Mouse (Mus musculus): ENCODE results near the gene Psmc2.
A peak's percentile ranks its signal among the peaks of the same experiment; 100 is the strongest.

Psmc2 gene

GRCm38 (mm10) chr5:21803691-21804188 lies 18.7 kb downstream of the Psmc2 start:
- DNase-seq (ENCODE audit: extremely low spot score, low read depth, low spot score): no peak

- no peak for DNase-seq (ENCODE audit: extremely low spot score, low read depth, low spot score)
Measured at GRCm38 (mm10) chr5:21804837-21805236, 19.8 kb downstream of the Psmc2 start.

GRCm38 (mm10) chr5:21810924-21811323 lies 25.8 kb downstream of the Psmc2 start:
- no peak for DNase-seq (ENCODE audit: extremely low spot score, low read depth, low spot score)

GRCm38 (mm10) chr5:21813994-21814393 lies 28.9 kb downstream of the Psmc2 start:
- peak; percentile 10 for DNase-seq (ENCODE audit: extremely low spot score, low read depth, low spot score)

- no peak for DNase-seq (ENCODE audit: extremely low spot score, low read depth, low spot score)
Measured at GRCm38 (mm10) chr5:21826370-21826769, 41.3 kb downstream of the Psmc2 start.

GRCm38 (mm10) chr5:21827643-21828042 lies 42.6 kb downstream of the Psmc2 start:
- no peak for DNase-seq (ENCODE audit: extremely low spot score, low read depth, low spot score)

- no peak for DNase-seq (ENCODE audit: extremely low spot score, low read depth, low spot score)
Measured at GRCm38 (mm10) chr5:21828855-21829254, 43.8 kb downstream of the Psmc2 start.

GRCm38 (mm10) chr5:21831761-21832160 lies 46.7 kb downstream of the Psmc2 start:
- DNase-seq (ENCODE audit: extremely low spot score, low read depth, low spot score): no peak

GRCm38 (mm10) chr5:21844676-21845075 lies 59.6 kb downstream of the Psmc2 start:
- no peak for DNase-seq (ENCODE audit: extremely low spot score, low read depth, low spot score)

GRCm38 (mm10) chr5:21846616-21847290 lies 61.7 kb downstream of the Psmc2 start:
- DNase-seq (ENCODE audit: extremely low spot score, low read depth, low spot score): no peak

- no peak for DNase-seq (ENCODE audit: extremely low spot score, low read depth, low spot score)
Measured at GRCm38 (mm10) chr5:21847438-21847837, 62.4 kb downstream of the Psmc2 start.

- DNase-seq (ENCODE audit: extremely low spot score, low read depth, low spot score): no peak
Measured at GRCm38 (mm10) chr5:21851679-21852340, 66.7 kb downstream of the Psmc2 start.
